Mouse (Mus musculus): ENCODE measurements around the gene Tmigd3. TPM values are rescaled to one million over a fixed set of nuclear protein-coding genes. Genes with fewer than 3 reads are reported as not detected.

Gene Tmigd3
- polyA plus RNA-seq, 1 experiment from 2014 or later, result 0.33 TPM

- no peak for ATAC-seq (replicated peaks; ENCODE audit: insufficient number of reproducible peaks, low FRiP score, low TSS enrichment)
- no peaks in the 10 kb centered on the region for H3K27me3 ChIP-seq (ENCODE audit: control insufficient read depth, insufficient read depth, low read length)
- H3K9ac ChIP-seq (ENCODE audit: low read depth, low read length), result no peak overlapping the region
- H3K4me3 ChIP-seq (ENCODE audit: low read depth, low read length), result no peak overlapping the region
- H3K4me2 ChIP-seq, result no peak overlapping the region
- WGBS (ENCODE audit: insufficient replicate concordance), result 66% methylated on average over 19 of the region's 19 CpGs
- no peaks in the 10 kb centered on the region for H3K36me3 ChIP-seq (ENCODE audit: control insufficient read depth, insufficient read depth, low read length)
- no peaks in the 10 kb centered on the region for H3K9me3 ChIP-seq (replicated peaks; ENCODE audit: control insufficient read depth, low read length)
- peaks cover 28% of the 10 kb centered on the region for H3K4me1 ChIP-seq (ENCODE audit: control insufficient read depth, insufficient read depth, low read length)
- H3K27ac ChIP-seq (ENCODE audit: low read depth, low read length), result no peak overlapping the region
These were observed 22.1 kb downstream of the Tmigd3 start for GRCm38 (mm10) chr3:105892572-105893495.

- Histone ChIP-seq H3K27ac (ENCODE audit: low read depth, low read length) (no peak overlapping the region), H3K27me3 (ENCODE audit: control insufficient read depth, insufficient read depth, low read length) (no peaks in the 10 kb centered on the region), H3K36me3 (ENCODE audit: control insufficient read depth, insufficient read depth, low read length) (no peaks in the 10 kb centered on the region), H3K9ac (ENCODE audit: low read depth, low read length) (no peak overlapping the region), H3K4me3 (ENCODE audit: low read depth, low read length) (no peak overlapping the region), H3K4me2 (no peak overlapping the region), H3K4me1 (ENCODE audit: control insufficient read depth, insufficient read depth, low read length) (peaks cover 28% of the 10 kb centered on the region), H3K9me3 (replicated peaks; ENCODE audit: control insufficient read depth, low read length) (no peaks in the 10 kb centered on the region)
- 44% methylated on average over 6 of the region's 6 CpGs for WGBS (ENCODE audit: insufficient replicate concordance)
- ATAC-seq (replicated peaks; ENCODE audit: insufficient number of reproducible peaks, low FRiP score, low TSS enrichment), result no peak
These were observed 23.3 kb downstream of the Tmigd3 start for GRCm38 (mm10) chr3:105893941-105894391.

- Histone ChIP-seq H3K4me3 (ENCODE audit: low read depth, low read length) (no peak overlapping the region), H3K4me1 (ENCODE audit: control insufficient read depth, insufficient read depth, low read length) (peaks cover 28% of the 10 kb centered on the region), H3K27ac (ENCODE audit: low read depth, low read length) (peak overlapping the region; percentile 60), H3K27me3 (ENCODE audit: control insufficient read depth, insufficient read depth, low read length) (no peaks in the 10 kb centered on the region), H3K4me2 (peak overlapping the region; percentile 1; the same call in 1 of the 2 replicates), H3K9me3 (replicated peaks; ENCODE audit: control insufficient read depth, low read length) (no peaks in the 10 kb centered on the region), H3K9ac (ENCODE audit: low read depth, low read length) (no peak overlapping the region), H3K36me3 (ENCODE audit: control insufficient read depth, insufficient read depth, low read length) (no peaks in the 10 kb centered on the region)
- ATAC-seq (replicated peaks; ENCODE audit: insufficient number of reproducible peaks, low FRiP score, low TSS enrichment), result peak; percentile 64
- 58% methylated on average over 23 of the region's 23 CpGs for WGBS (ENCODE audit: insufficient replicate concordance)
These were observed 24.2 kb downstream of the Tmigd3 start for GRCm38 (mm10) chr3:105894601-105895592.

- Histone ChIP-seq H3K4me3 (ENCODE audit: low read depth, low read length) (no peak overlapping the region), H3K4me2 (no peak overlapping the region), H3K9ac (ENCODE audit: low read depth, low read length) (no peak overlapping the region), H3K36me3 (ENCODE audit: control insufficient read depth, insufficient read depth, low read length) (no peaks in the 10 kb centered on the region), H3K4me1 (ENCODE audit: control insufficient read depth, insufficient read depth, low read length) (peaks cover 26% of the 10 kb centered on the region), H3K27me3 (ENCODE audit: control insufficient read depth, insufficient read depth, low read length) (peaks cover 8% of the 10 kb centered on the region; the same call in 1 of the 2 replicates), H3K9me3 (replicated peaks; ENCODE audit: control insufficient read depth, low read length) (no peaks in the 10 kb centered on the region), H3K27ac (ENCODE audit: low read depth, low read length) (no peak overlapping the region)
- 76% methylated on average over 3 of the region's 3 CpGs for WGBS (ENCODE audit: insufficient replicate concordance)
- ATAC-seq (replicated peaks; ENCODE audit: insufficient number of reproducible peaks, low FRiP score, low TSS enrichment), result no peak
These were observed 26.1 kb downstream of the Tmigd3 start for GRCm38 (mm10) chr3:105896811-105897210.

- 82% methylated on average over 2 of the region's 2 CpGs for WGBS (ENCODE audit: insufficient replicate concordance)
- ATAC-seq (replicated peaks; ENCODE audit: insufficient number of reproducible peaks, low FRiP score, low TSS enrichment), result no peak
- no peak overlapping the region for H3K4me3 ChIP-seq (ENCODE audit: low read depth, low read length)
- no peak overlapping the region for H3K9ac ChIP-seq (ENCODE audit: low read depth, low read length)
- peaks cover 15% of the 10 kb centered on the region for H3K4me1 ChIP-seq (ENCODE audit: control insufficient read depth, insufficient read depth, low read length)
- H3K9me3 ChIP-seq (replicated peaks; ENCODE audit: control insufficient read depth, low read length), result no peaks in the 10 kb centered on the region
- H3K27ac ChIP-seq (ENCODE audit: low read depth, low read length), result no peak overlapping the region
- H3K27me3 ChIP-seq (ENCODE audit: control insufficient read depth, insufficient read depth, low read length), result peaks cover 15% of the 10 kb centered on the region; the same call in 1 of the 2 replicates
- no peaks in the 10 kb centered on the region for H3K36me3 ChIP-seq (ENCODE audit: control insufficient read depth, insufficient read depth, low read length)
- no peak overlapping the region for H3K4me2 ChIP-seq
These were observed 27.6 kb downstream of the Tmigd3 start for GRCm38 (mm10) chr3:105898325-105898724.

GRCm38 (mm10) chr3:105898861-105899260, 28.2 kb downstream of the Tmigd3 start:
- peaks cover 15% of the 10 kb centered on the region; the same call in 1 of the 2 replicates for H3K27me3 ChIP-seq (ENCODE audit: control insufficient read depth, insufficient read depth, low read length)
- no peak overlapping the region for H3K4me3 ChIP-seq (ENCODE audit: low read depth, low read length)
- H3K27ac ChIP-seq (ENCODE audit: low read depth, low read length), result no peak overlapping the region
- peaks cover 13% of the 10 kb centered on the region for H3K4me1 ChIP-seq (ENCODE audit: control insufficient read depth, insufficient read depth, low read length)
- ATAC-seq (replicated peaks; ENCODE audit: insufficient number of reproducible peaks, low FRiP score, low TSS enrichment), result peak; percentile 23; the same call in 1 of the 2 replicates
- no peak overlapping the region for H3K9ac ChIP-seq (ENCODE audit: low read depth, low read length)
- H3K36me3 ChIP-seq (ENCODE audit: control insufficient read depth, insufficient read depth, low read length), result no peaks in the 10 kb centered on the region
- H3K9me3 ChIP-seq (replicated peaks; ENCODE audit: control insufficient read depth, low read length), result no peaks in the 10 kb centered on the region
- WGBS (ENCODE audit: insufficient replicate concordance), result 43% methylated on average over 11 of the region's 11 CpGs
- H3K4me2 ChIP-seq, result no peak overlapping the region

GRCm38 (mm10) chr3:105899394-105900147, 28.9 kb downstream of the Tmigd3 start:
- H3K4me3 ChIP-seq (ENCODE audit: low read depth, low read length), result no peak overlapping the region
- peaks cover 15% of the 10 kb centered on the region; the same call in 1 of the 2 replicates for H3K27me3 ChIP-seq (ENCODE audit: control insufficient read depth, insufficient read depth, low read length)
- ATAC-seq (replicated peaks; ENCODE audit: insufficient number of reproducible peaks, low FRiP score, low TSS enrichment), result peak; percentile 40; the same call in 1 of the 2 replicates
- H3K9ac ChIP-seq (ENCODE audit: low read depth, low read length), result no peak overlapping the region
- H3K36me3 ChIP-seq (ENCODE audit: control insufficient read depth, insufficient read depth, low read length), result no peaks in the 10 kb centered on the region
- H3K4me2 ChIP-seq, result no peak overlapping the region
- H3K9me3 ChIP-seq (replicated peaks; ENCODE audit: control insufficient read depth, low read length), result no peaks in the 10 kb centered on the region
- no peak overlapping the region for H3K27ac ChIP-seq (ENCODE audit: low read depth, low read length)
- WGBS (ENCODE audit: insufficient replicate concordance), result 37% methylated on average over 8 of the region's 8 CpGs
- H3K4me1 ChIP-seq (ENCODE audit: control insufficient read depth, insufficient read depth, low read length), result peaks cover 6% of the 10 kb centered on the region

All from heart, embryonic 11.5 days (tissue).